Mouse (Mus musculus): ENCODE data around the gene Fam155a.
"Not testable (repeated sequence)": the region's sequence is repeated elsewhere in the genome, so short reads cannot be mapped to it uniquely, and the experiment has no call there.

The Fam155a gene

GRCm38 (mm10) chr8:9660014-9660413 lies 110.9 kb downstream of the Fam155a start:
- DNase-seq (ENCODE audit: low read depth, low spot score): not testable (repeated sequence)

DNA sequence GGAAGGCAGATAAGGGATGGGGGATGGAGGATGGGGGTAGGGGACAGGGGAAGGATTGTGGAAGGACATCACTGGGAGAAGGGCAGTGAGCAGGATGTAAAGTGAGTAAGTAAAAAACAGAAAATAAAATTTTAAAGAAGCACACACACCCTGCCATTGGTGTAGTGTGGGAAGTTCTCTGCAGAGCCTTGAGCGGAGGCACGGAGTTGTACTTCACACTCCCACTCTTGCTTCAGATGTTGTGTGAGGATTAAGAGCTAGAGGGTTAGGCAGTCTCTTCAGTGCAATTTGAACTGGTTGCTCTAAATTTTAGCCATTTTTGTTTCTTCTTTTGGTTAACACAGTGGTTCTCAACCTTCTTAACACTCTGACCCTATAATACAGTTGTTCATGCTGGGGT lies 114.1 kb downstream of the Fam155a start:
- DNase-seq (ENCODE audit: low read depth, low spot score): no peak

DNA sequence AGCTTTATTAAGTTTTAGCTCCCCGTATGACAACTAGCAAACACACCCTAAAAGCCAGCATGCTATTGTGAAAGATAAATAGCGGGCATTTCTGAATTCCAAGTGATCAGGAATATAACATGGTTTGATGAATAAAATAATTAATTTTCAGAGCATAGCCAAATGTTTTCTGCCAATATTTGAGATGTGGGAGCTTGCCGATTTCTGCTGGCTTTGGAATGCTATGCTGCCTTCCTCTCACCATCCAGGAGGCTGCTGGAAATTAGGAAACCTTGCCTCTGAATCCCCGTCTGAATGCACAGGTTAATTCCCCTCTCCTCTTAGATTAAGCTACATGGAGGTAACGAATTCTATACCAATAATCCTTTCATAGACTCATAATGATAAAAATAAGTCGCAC lies 116.1 kb downstream of the Fam155a start:
- DNase-seq (ENCODE audit: low read depth, low spot score): no peak

DNA sequence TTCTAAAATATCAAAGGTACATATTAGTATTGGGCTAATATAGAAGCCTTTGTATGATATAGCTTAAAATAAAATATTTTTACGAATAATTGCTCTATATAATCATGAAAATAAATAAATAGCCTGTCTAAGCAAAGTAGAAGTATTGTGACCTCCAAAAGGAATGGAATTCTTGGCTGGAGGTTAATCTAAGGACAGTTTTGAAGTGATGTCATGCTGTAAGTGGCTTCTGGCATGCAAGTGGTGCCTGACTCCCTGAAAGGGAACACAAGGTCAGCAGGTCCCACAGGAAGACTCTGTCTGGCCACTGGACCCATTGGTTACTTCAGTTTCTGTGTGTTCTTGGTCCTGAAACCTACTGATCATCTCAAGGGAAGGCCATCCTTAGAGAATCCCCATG lies 117.3 kb downstream of the Fam155a start:
- peak; percentile 11 for DNase-seq (ENCODE audit: low read depth, low spot score)

DNA sequence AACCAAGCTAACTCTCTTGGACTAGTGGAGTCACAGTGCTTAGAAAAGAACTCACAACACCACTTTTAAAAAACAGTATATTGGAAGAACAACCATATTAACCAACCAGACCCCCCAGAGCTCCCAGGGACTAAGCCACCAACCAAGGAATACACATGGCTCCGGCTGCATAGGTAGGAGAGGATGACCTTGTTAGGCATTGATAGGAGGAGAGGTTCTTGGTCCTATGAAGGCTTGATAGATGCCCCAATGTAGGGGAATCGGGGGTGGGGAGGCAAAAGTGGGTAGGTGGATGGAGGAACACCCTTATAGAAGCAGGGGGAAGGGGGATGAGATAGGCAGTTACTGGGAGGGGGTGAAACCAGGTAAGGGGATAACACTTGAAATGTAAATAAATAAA lies 132.8 kb downstream of the Fam155a start:
- DNase-seq (ENCODE audit: low read depth, low spot score): no peak

GRCm38 (mm10) chr8:9635240-9635639 lies 135.7 kb downstream of the Fam155a start:
- no peak for DNase-seq (ENCODE audit: low read depth, low spot score)

DNA sequence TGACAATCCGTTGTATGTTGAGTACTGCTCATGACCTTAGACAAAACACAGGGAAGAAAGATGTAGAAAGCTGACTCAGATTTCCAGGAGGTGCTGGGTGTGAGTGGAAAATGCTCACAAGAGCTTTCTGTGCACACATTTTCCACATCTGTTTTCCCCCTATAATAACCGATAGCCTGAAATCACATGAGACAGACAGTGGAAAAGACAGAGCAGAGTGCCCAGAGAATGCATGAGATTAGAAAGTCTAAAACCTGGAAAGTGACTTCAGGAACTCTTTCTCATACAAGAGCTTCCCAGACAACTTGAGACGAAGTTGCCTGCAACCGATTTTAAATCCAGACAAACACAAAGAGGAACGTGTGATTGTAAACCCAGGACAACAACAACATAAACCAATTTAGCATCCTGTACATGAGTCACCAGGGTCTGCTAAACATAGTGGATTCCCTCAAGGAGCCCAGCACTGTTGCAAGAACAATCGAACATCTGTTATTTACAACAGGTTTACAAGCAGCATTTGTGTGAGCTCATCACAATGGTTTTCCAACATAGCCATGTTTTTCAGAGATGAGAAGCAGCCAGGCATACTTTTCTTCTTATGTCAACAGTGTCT lies 163.8 kb downstream of the Fam155a start:
- DNase-seq (ENCODE audit: low read depth, low spot score): no peak

GRCm38 (mm10) chr8:9596003-9596402 lies 175.0 kb downstream of the Fam155a start:
- no peak for DNase-seq (ENCODE audit: low read depth, low spot score)

GRCm38 (mm10) chr8:9581836-9582235 lies 189.1 kb downstream of the Fam155a start:
- DNase-seq (ENCODE audit: low read depth, low spot score): no peak

DNA sequence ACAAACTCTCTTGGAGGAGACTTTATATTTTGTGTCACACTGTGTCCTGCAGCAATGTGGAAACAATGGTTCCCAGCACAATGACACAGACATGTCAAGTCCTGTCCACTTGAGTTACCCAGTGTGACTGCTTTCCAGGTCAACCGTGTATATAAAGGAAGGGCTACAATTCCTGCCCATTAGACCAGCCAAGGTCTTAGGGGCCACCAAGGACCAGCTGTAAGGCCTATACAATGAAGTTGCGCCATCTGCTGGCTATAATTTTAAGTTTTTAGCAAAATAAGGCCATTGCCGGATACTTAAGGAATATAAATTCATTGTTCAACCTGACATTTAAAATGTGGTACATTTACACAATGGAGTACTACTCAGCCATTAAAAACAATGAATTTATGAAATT lies 190.8 kb downstream of the Fam155a start:
- DNase-seq (ENCODE audit: low read depth, low spot score): no peak

DNA sequence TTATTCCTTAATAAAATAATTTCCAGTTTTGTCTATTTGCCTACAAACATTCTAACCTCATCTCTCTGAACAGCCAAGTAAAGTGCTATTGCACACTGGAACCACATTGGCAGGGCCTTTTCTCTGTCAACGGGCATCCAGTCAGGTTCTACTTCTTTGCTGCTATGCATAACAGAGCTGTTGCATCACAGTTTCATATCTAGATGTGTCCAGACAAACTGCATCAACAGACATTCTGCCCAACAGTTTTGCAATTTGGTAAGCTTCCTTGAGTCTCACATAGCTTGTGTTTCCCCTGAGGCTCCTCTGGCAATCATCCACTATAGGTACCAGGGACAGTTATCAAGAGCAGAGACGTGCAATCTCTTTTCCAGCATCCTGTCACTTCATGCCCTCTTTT lies 199.0 kb downstream of the Fam155a start:
- no peak for DNase-seq (ENCODE audit: low read depth, low spot score)

DNA sequence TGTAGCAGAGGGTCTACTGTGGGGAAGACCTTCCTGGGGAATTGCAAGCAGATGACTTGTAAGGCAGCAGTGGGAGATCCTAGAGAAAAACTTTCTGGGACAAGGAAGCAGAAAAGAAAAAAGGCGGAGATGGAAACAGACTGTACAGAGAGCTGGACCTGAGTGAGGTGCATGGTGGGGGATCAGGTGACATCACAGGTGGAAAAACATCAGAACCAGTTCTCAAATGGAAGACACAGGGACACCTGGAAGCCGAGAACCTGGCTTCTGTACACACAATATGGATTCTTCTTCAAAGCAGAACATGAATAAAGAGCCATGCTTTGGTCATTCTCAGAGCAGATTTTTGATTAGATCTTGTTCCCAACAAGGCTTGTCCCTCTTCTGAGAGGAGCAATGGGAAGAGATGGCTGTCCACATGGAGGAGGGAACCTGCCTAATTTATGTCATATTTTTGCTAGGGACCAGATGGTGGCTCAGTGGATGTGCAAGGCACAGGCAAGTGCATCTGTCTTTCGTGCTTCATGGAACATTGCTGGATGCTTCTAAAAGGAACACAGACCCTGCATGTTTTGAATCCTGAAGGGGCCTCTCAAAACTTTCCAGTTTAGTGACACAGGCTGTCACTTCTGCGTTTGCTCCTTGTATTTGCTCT lies 201.3 kb downstream of the Fam155a start:
- DNase-seq (ENCODE audit: low read depth, low spot score): no peak

GRCm38 (mm10) chr8:9549199-9549598 lies 221.8 kb downstream of the Fam155a start:
- no peak for DNase-seq (ENCODE audit: low read depth, low spot score)

- no peak for DNase-seq (ENCODE audit: low read depth, low spot score)
Observed at GRCm38 (mm10) chr8:9547558-9547954, 223.4 kb downstream of the Fam155a start.

GRCm38 (mm10) chr8:9546919-9547557 lies 223.9 kb downstream of the Fam155a start:
- DNase-seq (ENCODE audit: low read depth, low spot score): no peak

GRCm38 (mm10) chr8:9546429-9546828 lies 224.5 kb downstream of the Fam155a start:
- DNase-seq (ENCODE audit: low read depth, low spot score): no peak

GRCm38 (mm10) chr8:9545665-9546064 lies 225.3 kb downstream of the Fam155a start:
- no peak for DNase-seq (ENCODE audit: low read depth, low spot score)

- DNase-seq (ENCODE audit: low read depth, low spot score): no peak
Observed at GRCm38 (mm10) chr8:9535730-9536372, 235.1 kb downstream of the Fam155a start.

DNA sequence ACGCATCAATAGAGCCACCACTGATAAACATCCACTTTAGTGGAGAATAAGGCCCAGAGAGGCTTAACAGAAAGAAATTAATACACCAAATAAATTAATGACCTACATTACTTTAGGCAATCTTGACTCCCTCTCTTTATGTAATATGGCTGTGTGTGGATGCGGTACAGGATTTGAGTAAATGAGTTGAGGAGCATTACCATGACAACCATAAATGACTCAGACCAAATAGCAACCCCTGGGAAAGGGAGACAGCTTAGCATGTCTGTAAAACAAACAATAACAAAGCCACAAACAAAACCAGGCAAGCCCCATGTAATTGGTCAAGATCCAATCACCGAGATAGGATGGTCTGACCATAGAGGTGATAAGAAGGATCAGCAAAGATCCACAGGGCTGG lies 244.4 kb downstream of the Fam155a start:
- no peak for DNase-seq (ENCODE audit: low read depth, low spot score)

DNA sequence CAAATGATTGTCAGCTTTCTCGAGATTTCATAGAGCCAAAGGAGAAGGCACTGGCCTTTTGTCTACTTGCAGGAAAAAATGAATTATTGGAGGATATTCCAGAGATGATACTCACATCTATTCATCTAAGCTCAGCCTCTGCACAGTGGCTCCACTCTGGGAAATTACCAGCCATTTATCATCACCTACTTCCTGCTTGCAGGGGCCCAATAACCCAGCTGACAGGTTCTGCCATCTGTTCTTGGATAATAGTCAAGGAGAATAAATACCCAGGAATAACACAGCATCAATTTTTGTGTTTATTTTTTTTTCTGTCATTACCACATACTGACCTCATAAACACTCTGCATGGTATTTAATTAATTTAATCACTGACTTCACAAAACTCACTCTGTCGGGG lies 249.4 kb downstream of the Fam155a start:
- DNase-seq (ENCODE audit: low read depth, low spot score): no peak

DNA sequence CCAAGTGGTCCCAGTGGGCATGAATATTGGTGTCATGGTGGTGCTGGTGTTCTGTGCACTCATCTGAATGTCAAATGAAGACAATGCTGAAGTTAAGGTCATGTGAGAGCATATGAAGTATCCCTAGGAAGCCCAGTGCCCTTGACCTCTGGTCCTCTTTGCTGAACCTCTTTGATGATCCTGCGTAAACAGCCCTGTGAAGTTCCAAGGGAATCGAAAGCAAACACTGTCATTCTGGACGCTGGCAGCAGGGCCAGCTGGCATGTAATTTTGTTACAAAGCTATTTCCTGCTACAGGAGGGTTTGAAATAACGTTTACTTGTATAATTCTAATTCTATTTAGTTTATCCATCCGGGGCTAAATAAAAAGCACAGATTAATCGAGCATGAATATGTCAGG lies 270.2 kb downstream of the Fam155a start:
- DNase-seq (ENCODE audit: low read depth, low spot score): no peak

DNA sequence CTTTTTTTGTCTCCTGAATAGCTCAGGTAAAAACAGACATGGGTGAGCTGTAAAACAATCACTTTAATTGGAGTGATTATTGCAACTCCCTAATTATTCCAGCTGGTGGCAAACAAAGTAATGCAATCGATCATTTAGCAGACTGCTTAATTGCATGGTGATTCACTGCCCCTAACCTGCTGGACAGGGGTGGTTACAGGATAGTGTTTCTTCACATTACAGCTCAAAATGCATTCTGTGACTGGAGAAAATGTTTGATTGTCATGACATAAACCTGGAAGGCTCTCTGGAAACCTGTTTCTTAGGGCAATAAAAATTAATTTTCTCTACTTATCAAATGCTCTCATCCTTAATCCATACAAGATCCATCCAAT lies 276.7 kb downstream of the Fam155a start:
- no peak for DNase-seq (ENCODE audit: low read depth, low spot score)

All from skeletal muscle tissue, adult 2 months (tissue).